9 mouse cellular contexts compared by ENCODE assay signal in the genomic region with DNA sequence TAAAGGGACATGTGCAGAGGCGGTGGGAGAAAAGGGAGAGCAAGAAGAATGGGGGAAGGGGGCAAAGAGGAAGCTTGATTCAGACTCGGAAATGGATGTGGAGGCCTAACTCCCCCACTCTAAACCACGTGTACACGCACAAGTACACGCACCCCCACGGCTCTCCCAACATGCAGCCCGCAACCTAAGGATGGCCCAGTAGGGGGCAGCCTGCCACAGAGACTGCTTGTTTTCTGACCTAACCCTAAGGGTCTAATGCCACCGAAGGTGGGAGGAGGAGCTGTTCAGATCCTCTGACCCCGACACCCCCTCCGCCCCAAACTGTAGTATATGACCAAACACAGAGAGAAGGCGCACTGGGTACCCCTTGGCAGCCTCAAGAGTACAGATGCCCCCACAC. TPM values are rescaled to one million over a fixed set of nuclear protein-coding genes. Genes with fewer than 3 reads are reported as not detected.
DNase-seq lines count a peak whose midpoint lies in the region; ATAC-seq lines count a peak whose summit lies in the region.
"Had no signal": no experiment of that assay in that cellular context is flagged by ENCODE, and none has a peak within 500 bp of the region (broad histone marks: within the 10 kb centered on the region; RNA-seq: fewer than 3 reads in every experiment).

No protein-coding gene starts in this region.

- intact Hi-C loops in heart, postnatal 14 days (cut with DNase I): no loop called here

- ATAC-seq in embryonic facial prominence, embryonic 12.5 days (ENCODE audit: insufficient number of reproducible peaks, insufficient read depth, low FRiP score, low TSS enrichment): no peak
- 0 out of 2 replicates have a peak, but pooled peaks have one; percentile 36 for ATAC-seq in liver, embryonic 15.5 days (ENCODE audit: insufficient read depth)
- ATAC-seq in neural tube, embryonic 12.5 days (ENCODE audit: low FRiP score, low read depth): peak; percentile 74

- 3% methylated on average over 11 of the region's 11 CpGs for WGBS in embryonic facial prominence, embryonic 12.5 days
- WGBS in liver, embryonic 15.5 days (ENCODE audit: insufficient replicate concordance): 1% methylated on average over 11 of the region's 11 CpGs
- 3% methylated on average over 11 of the region's 11 CpGs for WGBS in neural tube, embryonic 12.5 days

- no peaks in the 10 kb centered on the region for H3K36me3 ChIP-seq in embryonic facial prominence, embryonic 12.5 days
- H3K36me3 ChIP-seq in liver, embryonic 15.5 days (replicated peaks): no peaks in the 10 kb centered on the region
- no peaks in the 10 kb centered on the region for H3K36me3 ChIP-seq in neural tube, embryonic 12.5 days

- peak overlapping the region; percentile 41 for H3K4me3 ChIP-seq in embryonic facial prominence, embryonic 12.5 days
- peak overlapping the region; percentile 42 for H3K4me3 ChIP-seq in liver, embryonic 15.5 days (replicated peaks)
- peak overlapping the region; percentile 42 for H3K4me3 ChIP-seq in neural tube, embryonic 12.5 days

- no peaks in the 10 kb centered on the region for H3K9me3 ChIP-seq in embryonic facial prominence, embryonic 12.5 days
- no peaks in the 10 kb centered on the region for H3K9me3 ChIP-seq in liver, embryonic 15.5 days (replicated peaks)
- no peaks in the 10 kb centered on the region for H3K9me3 ChIP-seq in neural tube, embryonic 12.5 days

- peak overlapping the region; percentile 45 for H3K9ac ChIP-seq in embryonic facial prominence, embryonic 12.5 days
- H3K9ac ChIP-seq in liver, embryonic 15.5 days: peak overlapping the region; percentile 35; the same call in 1 of the 2 replicates
- H3K9ac ChIP-seq in neural tube, embryonic 12.5 days: peak overlapping the region; percentile 58; the same call in 1 of the 2 replicates

- peaks cover 23% of the 10 kb centered on the region for H3K4me1 ChIP-seq in embryonic facial prominence, embryonic 12.5 days
- peaks cover 36% of the 10 kb centered on the region for H3K4me1 ChIP-seq in liver, embryonic 15.5 days (replicated peaks)
- H3K4me1 ChIP-seq in neural tube, embryonic 12.5 days: peaks cover 9% of the 10 kb centered on the region; the same call in 1 of the 2 replicates

- H3K4me2 ChIP-seq in embryonic facial prominence, embryonic 12.5 days (replicated peaks): peak overlapping the region; percentile 82
- H3K4me2 ChIP-seq in liver, embryonic 15.5 days: peak overlapping the region; percentile 73
- H3K4me2 ChIP-seq in neural tube, embryonic 12.5 days (replicated peaks): peak overlapping the region; percentile 89

- peak; percentile 30 for DNase-seq in A20 (ENCODE audit: low read depth, low spot score)
- DNase-seq in adipocyte (ENCODE audit: low spot score): peak; percentile 13
- DNase-seq in heart, postnatal 14 days: peak; percentile 43 to 63
- peak; percentile 92 for DNase-seq in layer of hippocampus, adult 11-12 months (ENCODE audit: low spot score)
- DNase-seq in thymus, postnatal 0 days (ENCODE audit: low spot score): peak; percentile 67

- no peak overlapping the region for H3K27ac ChIP-seq in embryonic facial prominence, embryonic 12.5 days
- no peak overlapping the region for H3K27ac ChIP-seq in liver, embryonic 15.5 days (replicated peaks)
- no peak overlapping the region for H3K27ac ChIP-seq in neural tube, embryonic 12.5 days

- peaks cover 12% of the 10 kb centered on the region; the same call in 1 of the 2 replicates for H3K27me3 ChIP-seq in embryonic facial prominence, embryonic 12.5 days
- H3K27me3 ChIP-seq in liver, embryonic 15.5 days: peaks cover 38% of the 10 kb centered on the region
- H3K27me3 ChIP-seq in neural tube, embryonic 12.5 days (replicated peaks): no peaks in the 10 kb centered on the region; the same call in 1 of the 2 replicates

RNA-seq across cellular contexts. Expression of a gene that starts 1.3 kb away (rescaled TPM):
- 0.63 and 0.69 TPM in 2 replicates for polyA plus RNA-seq in embryonic facial prominence, embryonic 12.5 days (2016; fragmentation: Nextera tagmentation; extraction: Ambion mirVana)
- under 1 TPM in 1 of 2 experiments, not detected in 1; 0.05 TPM for total RNA-seq in heart, postnatal 14 days (2021)
- polyA plus RNA-seq in liver, embryonic 15.5 days (2015; fragmentation: Nextera tagmentation; extraction: Ambion mirVana): 0.02 TPM in 1 of 2 replicates, not detected in the other
- 0.17 and 0.20 TPM in 2 replicates for polyA plus RNA-seq in neural tube, embryonic 12.5 days (2016; fragmentation: Nextera tagmentation; extraction: Ambion mirVana)
- polyA plus RNA-seq in thymus, postnatal 0 days (2015; fragmentation: Nextera tagmentation; extraction: Ambion mirVana): 0.04 and 0.05 TPM in 2 replicates

RNA-seq across cellular contexts. Expression of a gene that starts 44.5 kb away (rescaled TPM):
- 0.87 and 1.3 TPM in 2 replicates for polyA plus RNA-seq in embryonic facial prominence, embryonic 12.5 days (2016; fragmentation: Nextera tagmentation; extraction: Ambion mirVana)
- not detected for total RNA-seq in heart, postnatal 14 days (2021)
- 0.02 TPM in 1 of 2 replicates, not detected in the other for polyA plus RNA-seq in liver, embryonic 15.5 days (2015; fragmentation: Nextera tagmentation; extraction: Ambion mirVana)
- 2.0 and 2.5 TPM in 2 replicates for polyA plus RNA-seq in neural tube, embryonic 12.5 days (2016; fragmentation: Nextera tagmentation; extraction: Ambion mirVana)
- not detected in 2 replicates for polyA plus RNA-seq in thymus, postnatal 0 days (2015; fragmentation: Nextera tagmentation; extraction: Ambion mirVana)
- polyA plus RNA-seq: gonadal fat pad, adult 2 months had no signal

Comparison
In these comparisons a context has a peak if more than half of its experiments do, and no peak if none do; other contexts are left out.
1. DNase-seq: peak in every context shown above with its lines; median percentile 92 in layer of hippocampus, adult 11-12 months; 67 in thymus, postnatal 0 days; 53 in heart, postnatal 14 days; 30 in A20; 13 in adipocyte.